Comparison of ENCODE assay signal across 11 mouse cellular contexts in the genomic region with DNA sequence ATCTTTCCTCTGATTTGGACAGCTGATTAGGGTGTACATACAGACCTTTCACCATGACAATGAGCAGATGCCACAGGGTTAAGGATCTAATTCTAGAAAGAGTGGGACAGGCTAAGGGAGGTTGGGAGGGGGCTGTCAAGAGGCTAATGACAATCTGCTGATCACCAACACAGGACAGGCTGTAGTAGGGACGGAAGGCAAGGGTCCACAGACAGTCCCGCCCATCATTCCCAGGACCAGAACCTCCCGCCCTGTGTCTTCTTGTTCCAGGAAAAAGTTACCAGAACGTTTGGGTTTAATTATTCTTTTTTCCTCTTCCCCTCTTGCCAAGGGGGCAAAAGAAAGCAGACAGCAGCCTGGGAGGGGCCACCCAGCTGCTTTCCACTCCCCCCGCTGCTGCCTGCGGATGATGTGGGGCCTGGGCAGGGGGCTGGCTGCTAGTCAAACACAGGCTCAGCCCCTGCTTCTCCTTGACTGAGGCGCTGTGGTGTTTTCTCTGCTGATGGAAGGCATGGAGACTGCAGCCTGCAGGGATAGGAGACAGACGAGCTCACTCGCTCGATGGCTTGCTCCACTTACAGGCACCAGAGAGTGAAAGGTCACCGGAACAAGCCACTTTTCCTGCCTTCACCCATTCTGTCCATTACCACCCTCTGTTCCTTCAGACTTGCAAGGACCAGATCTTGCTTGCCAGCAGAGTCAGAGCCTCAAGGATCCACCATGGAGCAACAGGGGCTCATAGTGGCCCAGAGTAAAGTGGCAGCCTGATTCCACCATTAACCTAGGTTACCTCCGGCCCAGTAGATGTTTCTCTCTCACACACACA. TPM values are rescaled to one million over a fixed set of nuclear protein-coding genes. Genes with fewer than 3 reads are reported as not detected.
DNase-seq lines count a peak whose midpoint lies in the region; ATAC-seq and TF ChIP-seq lines count a peak whose summit lies in the region.
"Had no signal": no experiment of that assay in that cellular context is flagged by ENCODE, and none has a peak within 500 bp of the region (broad histone marks: within the 10 kb centered on the region; RNA-seq: fewer than 3 reads in every experiment).

No protein-coding gene starts in this region.

- H3K4me3 ChIP-seq in intestine, embryonic 14.5 days (ENCODE audit: low read depth, low read length) = no peak overlapping the region
- H3K4me3 ChIP-seq in intestine, postnatal 0 days (ENCODE audit: low read depth, low read length) = no peak overlapping the region
- no peak overlapping the region for H3K4me3 ChIP-seq in embryonic fibroblast, embryonic 13.5 days (ENCODE audit: insufficient read depth, low read length)
- H3K4me3 ChIP-seq in liver, embryonic 11.5 days (ENCODE audit: low read depth, low read length) = no peak overlapping the region
- H3K4me3 ChIP-seq: forebrain, embryonic 12.5 days had no signal

- H3K27me3 ChIP-seq in intestine, embryonic 14.5 days (replicated peaks; ENCODE audit: control insufficient read depth, insufficient read depth, low read length) = no peaks in the 10 kb centered on the region
- no peaks in the 10 kb centered on the region for H3K27me3 ChIP-seq in intestine, postnatal 0 days (replicated peaks; ENCODE audit: control insufficient read depth, insufficient read depth, low read length)
- H3K27me3 ChIP-seq in liver, embryonic 11.5 days (replicated peaks; ENCODE audit: control insufficient read depth, insufficient read depth, low read length) = peaks cover 22% of the 10 kb centered on the region

- H3K36me3 ChIP-seq in intestine, embryonic 14.5 days (ENCODE audit: control insufficient read depth, insufficient read depth, low read length) = no peaks in the 10 kb centered on the region
- no peaks in the 10 kb centered on the region for H3K36me3 ChIP-seq in intestine, postnatal 0 days (ENCODE audit: control insufficient read depth, insufficient read depth)
- H3K36me3 ChIP-seq in liver, embryonic 11.5 days (ENCODE audit: control insufficient read depth, insufficient read depth, low read length) = no peaks in the 10 kb centered on the region
- H3K36me3 ChIP-seq: forebrain, embryonic 12.5 days had no signal

- H3K27ac ChIP-seq in intestine, embryonic 14.5 days (ENCODE audit: low read depth) = peak overlapping the region; percentile 67
- no peak overlapping the region for H3K27ac ChIP-seq in intestine, postnatal 0 days (ENCODE audit: low read depth, low read length)
- H3K27ac ChIP-seq in embryonic fibroblast, embryonic 13.5 days (ENCODE audit: insufficient read depth, low read length) = peak overlapping the region; percentile 98
- H3K27ac ChIP-seq in liver, embryonic 11.5 days (ENCODE audit: low read depth, low read length) = peak overlapping the region; percentile 48; the same call in 1 of the 2 replicates
- H3K27ac ChIP-seq: forebrain, embryonic 12.5 days had no signal

- H3K9me3 ChIP-seq in intestine, embryonic 14.5 days (ENCODE audit: control insufficient read depth, low read length) = no peaks in the 10 kb centered on the region
- no peaks in the 10 kb centered on the region for H3K9me3 ChIP-seq in intestine, postnatal 0 days (ENCODE audit: control insufficient read depth)
- no peaks in the 10 kb centered on the region for H3K9me3 ChIP-seq in liver, embryonic 11.5 days (ENCODE audit: control insufficient read depth, low read length)
- H3K9me3 ChIP-seq: forebrain, embryonic 12.5 days had no signal

- no peak for TF ChIP-seq POLR2A in brain, embryonic 14.5 days (IDR thresholded peaks at IDR 0.05; ENCODE audit: borderline replicate concordance, extremely low read depth, insufficient read depth, insufficient read length, poor library complexity, severe bottlenecking)
- TF ChIP-seq POLR2A in embryonic fibroblast, embryonic 13.5 days (IDR thresholded peaks at IDR 0.05; ENCODE audit: low read depth, low read length) = no peak

- TF ChIP-seq CTCF in intestine, postnatal 0 days (IDR thresholded peaks at IDR 0.05; ENCODE audit: low read depth) = no peak
- no peak for TF ChIP-seq CTCF in brain, embryonic 14.5 days (IDR thresholded peaks at IDR 0.05; ENCODE audit: borderline replicate concordance, extremely low read depth, insufficient read depth, insufficient read length)
- TF ChIP-seq CTCF in embryonic fibroblast, embryonic 13.5 days (IDR thresholded peaks at IDR 0.05; ENCODE audit: borderline replicate concordance, insufficient read depth, low read length) = no peak

- H3K9ac ChIP-seq in intestine, embryonic 14.5 days (ENCODE audit: low read length) = no peak overlapping the region
- no peak overlapping the region for H3K9ac ChIP-seq in intestine, postnatal 0 days (ENCODE audit: low read depth, low read length)
- H3K9ac ChIP-seq in liver, embryonic 11.5 days (ENCODE audit: low read depth, low read length) = no peak overlapping the region
- H3K9ac ChIP-seq: forebrain, embryonic 12.5 days had no signal

- ATAC-seq in intestine, embryonic 14.5 days (replicated peaks; ENCODE audit: low FRiP score, low TSS enrichment, low read depth) = 0 out of 2 replicates have a peak, but pooled peaks have one; percentile 8
- ATAC-seq in intestine, postnatal 0 days = no peak
- no peak for ATAC-seq in liver, embryonic 11.5 days (replicated peaks; ENCODE audit: low FRiP score)
- ATAC-seq in activated CD4-positive, CD25-positive, alpha-beta regulatory T cell, adult 4 months = no peak

- H3K4me2 ChIP-seq in intestine, embryonic 14.5 days (ENCODE audit: low read length) = no peak overlapping the region
- no peak overlapping the region for H3K4me2 ChIP-seq in intestine, postnatal 0 days (replicated peaks; ENCODE audit: low read depth)
- no peak overlapping the region for H3K4me2 ChIP-seq in liver, embryonic 11.5 days
- H3K4me2 ChIP-seq: forebrain, embryonic 12.5 days had no signal

- 42% methylated on average over 10 of the region's 12 CpGs for WGBS in intestine, embryonic 14.5 days
- 54% methylated on average over 12 of the region's 12 CpGs for WGBS in intestine, postnatal 0 days
- 54% methylated on average over 12 of the region's 12 CpGs for WGBS in liver, embryonic 11.5 days

- H3K4me1 ChIP-seq in intestine, embryonic 14.5 days (replicated peaks; ENCODE audit: control insufficient read depth, insufficient read depth, low read length) = peaks cover 10% of the 10 kb centered on the region; the same call in 1 of the 2 replicates
- H3K4me1 ChIP-seq in intestine, postnatal 0 days (replicated peaks; ENCODE audit: control insufficient read depth, insufficient read depth, low read length) = no peaks in the 10 kb centered on the region
- peaks cover 25% of the 10 kb centered on the region for H3K4me1 ChIP-seq in embryonic fibroblast, embryonic 13.5 days (ENCODE audit: control insufficient read depth, insufficient read depth, low read length)
- H3K4me1 ChIP-seq in liver, embryonic 11.5 days (replicated peaks; ENCODE audit: control insufficient read depth, insufficient read depth, low read length) = peaks cover 12% of the 10 kb centered on the region; the same call in 1 of the 2 replicates
- H3K4me1 ChIP-seq: forebrain, embryonic 12.5 days had no signal

- DNase-seq in intestine, embryonic 14.5 days (ENCODE audit: low spot score) = no peak
- peak; percentile 25 for DNase-seq in brain, embryonic 14.5 days (ENCODE audit: low read depth)
- DNase-seq in liver, embryonic 11.5 days (ENCODE audit: low spot score) = no peak
- no peak for DNase-seq in retina, embryonic 14.5 days (ENCODE audit: low spot score)
- DNase-seq: cerebellum, adult 11 months had no signal

RNA-seq across cellular contexts. Expression of a gene that starts 8.8 kb away (rescaled TPM):
- polyA plus RNA-seq in intestine, embryonic 14.5 days (2014; fragmentation: Nextera tagmentation; extraction: Ambion mirVana) = 52.7 and 58.1 TPM in 2 replicates
- 35.2 and 43.0 TPM in 2 replicates for polyA plus RNA-seq in intestine, postnatal 0 days (2015; fragmentation: Nextera tagmentation; extraction: Ambion mirVana)
- polyA plus RNA-seq in brain, embryonic 14.5 days (2012; rRNA removed) = 39.3 and 83.1 TPM in 2 replicates
- 6,335 and 6,763 TPM in 2 replicates for polyA plus RNA-seq in embryonic fibroblast, embryonic 13.5 days (2011; ENCODE audit: insufficient read length, low read depth, missing spikeins)
- polyA plus RNA-seq in liver, embryonic 11.5 days (2014; fragmentation: Nextera tagmentation; extraction: Ambion mirVana) = 21.5 and 22.9 TPM in 2 replicates
- polyA plus RNA-seq in activated CD4-positive, CD25-positive, alpha-beta regulatory T cell, adult 4 months (2017; shearing (Covaris generic)) = not detected

RNA-seq across cellular contexts. Expression of a gene that starts 15.7 kb away (rescaled TPM):
- 58.2 and 59.4 TPM in 2 replicates for polyA plus RNA-seq in intestine, embryonic 14.5 days (2014; fragmentation: Nextera tagmentation; extraction: Ambion mirVana)
- polyA plus RNA-seq in intestine, postnatal 0 days (2015; fragmentation: Nextera tagmentation; extraction: Ambion mirVana) = 38.2 and 38.6 TPM in 2 replicates
- polyA plus RNA-seq in brain, embryonic 14.5 days (2012; rRNA removed) = 45.6 and 50.0 TPM in 2 replicates
- polyA plus RNA-seq in embryonic fibroblast, embryonic 13.5 days (2011; ENCODE audit: insufficient read length, low read depth, missing spikeins) = 25.2 and 33.5 TPM in 2 replicates
- 66.2 and 67.8 TPM in 2 replicates for polyA plus RNA-seq in liver, embryonic 11.5 days (2014; fragmentation: Nextera tagmentation; extraction: Ambion mirVana)
- polyA plus RNA-seq in activated CD4-positive, CD25-positive, alpha-beta regulatory T cell, adult 4 months (2017; shearing (Covaris generic)) = 10 to 100 TPM; 33.0 to 34.5 TPM

RNA-seq across cellular contexts. Expression of a gene that starts 28.3 kb away (rescaled TPM):
- polyA plus RNA-seq in intestine, embryonic 14.5 days (2014; fragmentation: Nextera tagmentation; extraction: Ambion mirVana) = 0.26 and 0.49 TPM in 2 replicates
- 0.12 and 0.13 TPM in 2 replicates for polyA plus RNA-seq in intestine, postnatal 0 days (2015; fragmentation: Nextera tagmentation; extraction: Ambion mirVana)
- polyA plus RNA-seq in brain, embryonic 14.5 days (2012; rRNA removed) = 7.9 and 13.7 TPM in 2 replicates
- polyA plus RNA-seq in embryonic fibroblast, embryonic 13.5 days (2011; ENCODE audit: insufficient read length, low read depth, missing spikeins) = not detected in 2 replicates
- polyA plus RNA-seq in liver, embryonic 11.5 days (2014; fragmentation: Nextera tagmentation; extraction: Ambion mirVana) = 0.09 and 0.10 TPM in 2 replicates
- polyA plus RNA-seq in activated CD4-positive, CD25-positive, alpha-beta regulatory T cell, adult 4 months (2017; shearing (Covaris generic)) = not detected
- polyA plus RNA-seq: thymus, postnatal 0 days had no signal

RNA-seq across cellular contexts. Expression of a gene that starts 39.4 kb away (rescaled TPM):
- not detected in 2 replicates for polyA plus RNA-seq in intestine, embryonic 14.5 days (2014; fragmentation: Nextera tagmentation; extraction: Ambion mirVana)
- not detected in 2 replicates for polyA plus RNA-seq in intestine, postnatal 0 days (2015; fragmentation: Nextera tagmentation; extraction: Ambion mirVana)
- polyA plus RNA-seq in brain, embryonic 14.5 days (2012; rRNA removed) = 0.11 and 0.18 TPM in 2 replicates
- polyA plus RNA-seq in embryonic fibroblast, embryonic 13.5 days (2011; ENCODE audit: insufficient read length, low read depth, missing spikeins) = not detected in 2 replicates
- not detected in 2 replicates for polyA plus RNA-seq in liver, embryonic 11.5 days (2014; fragmentation: Nextera tagmentation; extraction: Ambion mirVana)
- not detected for polyA plus RNA-seq in activated CD4-positive, CD25-positive, alpha-beta regulatory T cell, adult 4 months (2017; shearing (Covaris generic))
- polyA plus RNA-seq: forebrain, embryonic 12.5 days; midbrain, postnatal 0 days had no signal

Comparison
In these comparisons a context has a peak if more than half of its experiments do, and no peak if none do; other contexts are left out.
1. RNA of a gene that starts 8.8 kb away (polyA plus RNA-seq): 6,335 to 6,763 TPM in embryonic fibroblast, embryonic 13.5 days; 39.3 to 83.1 TPM in brain, embryonic 14.5 days, 52.7 to 58.1 TPM in intestine, embryonic 14.5 days, 35.2 to 43.0 TPM in intestine, postnatal 0 days, 21.5 to 22.9 TPM in liver, embryonic 11.5 days and not detected in activated CD4-positive, CD25-positive, alpha-beta regulatory T cell, adult 4 months; every median in the first group is over 10 times any median in the second.